Mouse (Mus musculus) embryonic fibroblast, embryonic 13.5 days (primary cell): ENCODE data around the gene Elmo1.

Source experiments
- CTCF ChIP-seq: IDR thresholded peaks from 2 replicates; pipeline ENCODE4 v1.5.1; 2011; ENCODE audit warnings: mild to moderate bottlenecking, control low read depth, low read length, moderate library complexity, borderline replicate concordance; ENCODE audit not compliant: insufficient read depth
- POLR2A ChIP-seq: IDR thresholded peaks from 2 replicates; pipeline ENCODE4 v1.6.1; 2011; ENCODE audit warnings: low read depth, mild to moderate bottlenecking, control low read depth, low read length, moderate library complexity

- TF ChIP-seq CTCF: no peak
- no peak for TF ChIP-seq POLR2A
These were observed 262.2 kb downstream of the Elmo1 start for GRCm38 (mm10) chr13:20352631-20353030.
